Mouse (Mus musculus) left cerebral cortex, postnatal 4 days (tissue): ENCODE measurements at regions not wholly inside any gene's neighbourhood (a gene's known extent, or its start where the extent isn't known, plus 50 kb on each side); places are given as distances from the start of the nearest gene placed in this dataset.

Experiments used
- DNase-seq: peaks from one replicate; pipeline ENCODE4 v3.0.0-alpha.2; 2022
- intact Hi-C: fragments of 180-260 bp; cut with DNase I; formaldehyde crosslinking; loops from one replicate; pipeline ENCODE4 v1.15.1; 2025

- DNase-seq, result no peak
- intact Hi-C loops, result no loop called here
Observed at GRCm38 (mm10) chr5:133598105-133598504, 501.4 kb upstream of the Castor2 start.

GRCm38 (mm10) chr5:133586492-133586891 lies 513.0 kb upstream of the Castor2 start:
- intact Hi-C loops, result loop anchor here (10.0 kb wide), 1 partner anchor 1042 kb away; the partner anchor contains the start of gene Auts2
- DNase-seq, result no peak

GRCm38 (mm10) chr5:133585181-133585580 lies 514.3 kb upstream of the Castor2 start:
- intact Hi-C loops, result loop anchor here (10.0 kb wide), 1 partner anchor 1040 kb away; the partner anchor contains the start of gene Auts2
- DNase-seq, result peak; percentile 76

- intact Hi-C loops, result no loop called here
Observed at GRCm38 (mm10) chr5:133576595-133576994, 522.9 kb upstream of the Castor2 start.

GRCm38 (mm10) chr5:133569096-133569495 lies 530.4 kb upstream of the Castor2 start:
- no peak for DNase-seq
- intact Hi-C loops, result no loop called here

More at GRCm38 (mm10) chr5:133576595-133576994, 522.9 kb upstream of the Castor2 start:
- DNase-seq, result peak; percentile 6

GRCm38 (mm10) chr5:133566506-133566905 lies 533.0 kb upstream of the Castor2 start:
- DNase-seq, result no peak

GRCm38 (mm10) chr5:133550657-133551056 lies 548.9 kb upstream of the Castor2 start:
- DNase-seq, result no peak
- intact Hi-C loops, result no loop called here

More at GRCm38 (mm10) chr5:133566506-133566905, 533.0 kb upstream of the Castor2 start:
- intact Hi-C loops, result no loop called here

GRCm38 (mm10) chr5:133542217-133542616 lies 557.3 kb upstream of the Castor2 start:
- intact Hi-C loops, result no loop called here
- no peak for DNase-seq

GRCm38 (mm10) chr5:133532678-133533077 lies 566.8 kb upstream of the Castor2 start:
- intact Hi-C loops, result no loop called here
- DNase-seq, result peak; percentile 7

GRCm38 (mm10) chr5:133505661-133506060 lies 593.9 kb upstream of the Castor2 start:
- DNase-seq, result no peak
- intact Hi-C loops, result no loop called here

- DNase-seq, result peak; percentile 55
- intact Hi-C loops, result no loop called here
Observed at GRCm38 (mm10) chr5:133487806-133488290, 611.7 kb upstream of the Castor2 start.

- DNase-seq, result peak; percentile 5
Observed at GRCm38 (mm10) chr5:133482291-133483086, 617.0 kb upstream of the Castor2 start.

GRCm38 (mm10) chr5:133479205-133479604 lies 620.3 kb upstream of the Castor2 start:
- DNase-seq, result no peak
- intact Hi-C loops, result no loop called here

More at GRCm38 (mm10) chr5:133482291-133483086, 617.0 kb upstream of the Castor2 start:
- intact Hi-C loops, result no loop called here

- intact Hi-C loops, result no loop called here
- DNase-seq, result peak; percentile 84
Observed at GRCm38 (mm10) chr5:133453349-133454049, 646.0 kb upstream of the Castor2 start.

- DNase-seq, result peak; percentile 55
- intact Hi-C loops, result no loop called here
Observed at GRCm38 (mm10) chr5:133449926-133450325, 649.6 kb upstream of the Castor2 start.

- DNase-seq, result no peak
- intact Hi-C loops, result no loop called here
Observed at GRCm38 (mm10) chr5:133400826-133401225, 698.7 kb upstream of the Castor2 start.

- intact Hi-C loops, result no loop called here
- DNase-seq, result no peak
Observed at GRCm38 (mm10) chr5:133389896-133390295, 709.6 kb upstream of the Castor2 start.

- intact Hi-C loops, result no loop called here
- no peak for DNase-seq
Observed at GRCm38 (mm10) chr5:133389023-133389840, 710.3 kb upstream of the Castor2 start.

GRCm38 (mm10) chr5:133385374-133386349 lies 713.8 kb upstream of the Castor2 start:
- DNase-seq, result no peak
- intact Hi-C loops, result no loop called here
